In genomic region chr12:110977345-110977733, GRCm38 (mm10) we compare ENCODE assay signal across 12 mouse cellular contexts. TPM values are rescaled to one million over a fixed set of nuclear protein-coding genes. Genes with fewer than 3 reads are reported as not detected.
A peak's percentile ranks its signal among the peaks of the same experiment; 100 is the strongest.
DNase-seq lines count a peak whose midpoint lies in the region; ATAC-seq and TF ChIP-seq lines count a peak whose summit lies in the region.
"Had no signal": no experiment of that assay in that cellular context is flagged by ENCODE, and none has a peak within 500 bp of the region (broad histone marks: within the 10 kb centered on the region; RNA-seq: fewer than 3 reads in every experiment).

No protein-coding gene starts in this region.

- WGBS in lung, postnatal 0 days: 98% methylated on average over 18 of the region's 18 CpGs
- 93% methylated on average over 9 of the region's 18 CpGs for WGBS in embryonic facial prominence, embryonic 14.5 days
- WGBS in liver, postnatal 0 days (ENCODE audit: insufficient replicate concordance): 93% methylated on average over 18 of the region's 18 CpGs

- no peak overlapping the region for H3K27ac ChIP-seq in lung, postnatal 0 days (ENCODE audit: low read length)
- no peak overlapping the region for H3K27ac ChIP-seq in embryonic facial prominence, embryonic 14.5 days (replicated peaks; ENCODE audit: low read depth, low read length)
- H3K27ac ChIP-seq in liver, postnatal 0 days (ENCODE audit: low read depth): no peak overlapping the region
- H3K27ac ChIP-seq: neural tube, embryonic 13.5 days had no signal

- peak overlapping the region; percentile 87; the same call in 1 of the 2 replicates for H3K4me2 ChIP-seq in lung, postnatal 0 days (replicated peaks; ENCODE audit: low read depth, low read length)
- no peak overlapping the region for H3K4me2 ChIP-seq in embryonic facial prominence, embryonic 14.5 days (ENCODE audit: low read depth, low read length)
- H3K4me2 ChIP-seq in liver, postnatal 0 days (ENCODE audit: low read depth, low read length): peak overlapping the region; percentile 99

- peaks cover 5% of the 10 kb centered on the region; the same call in 1 of the 2 replicates for H3K4me1 ChIP-seq in lung, postnatal 0 days (ENCODE audit: insufficient read depth, low read depth, low read length)
- peaks cover 6% of the 10 kb centered on the region for H3K4me1 ChIP-seq in embryonic facial prominence, embryonic 14.5 days (ENCODE audit: control insufficient read depth, insufficient read depth, low read length)
- H3K4me1 ChIP-seq in liver, postnatal 0 days (ENCODE audit: insufficient read depth): peaks cover 56% of the 10 kb centered on the region

- TF ChIP-seq EP300 in lung, postnatal 0 days (IDR thresholded peaks at IDR 0.05): no peak
- no peak for TF ChIP-seq EP300 in liver, postnatal 0 days (IDR thresholded peaks at IDR 0.05; ENCODE audit: low read depth)

- H3K9ac ChIP-seq in lung, postnatal 0 days (replicated peaks; ENCODE audit: low read depth): no peak overlapping the region
- H3K9ac ChIP-seq in embryonic facial prominence, embryonic 14.5 days (ENCODE audit: low read depth, low read length): no peak overlapping the region
- peak overlapping the region; percentile 96; the same call in 1 of the 2 replicates for H3K9ac ChIP-seq in liver, postnatal 0 days (replicated peaks)

- H3K36me3 ChIP-seq in lung, postnatal 0 days (ENCODE audit: insufficient read depth, low read length): 0 out of 2 replicates have a peak, but pooled peaks cover 6% of the 10 kb centered on the region
- peaks cover 36% of the 10 kb centered on the region for H3K36me3 ChIP-seq in embryonic facial prominence, embryonic 14.5 days (ENCODE audit: control insufficient read depth, insufficient read depth, low read length)
- peaks cover 37% of the 10 kb centered on the region for H3K36me3 ChIP-seq in liver, postnatal 0 days (replicated peaks; ENCODE audit: insufficient read depth, low read length)

- no peak for TF ChIP-seq CTCF in lung, postnatal 0 days (IDR thresholded peaks at IDR 0.05)
- no peak for TF ChIP-seq CTCF in liver, postnatal 0 days (IDR thresholded peaks at IDR 0.05; ENCODE audit: low read depth)

- no peaks in the 10 kb centered on the region for H3K27me3 ChIP-seq in lung, postnatal 0 days (replicated peaks; ENCODE audit: insufficient read depth, low read length)
- no peaks in the 10 kb centered on the region for H3K27me3 ChIP-seq in embryonic facial prominence, embryonic 14.5 days (replicated peaks; ENCODE audit: control insufficient read depth, insufficient read depth, low read length)
- no peaks in the 10 kb centered on the region for H3K27me3 ChIP-seq in liver, postnatal 0 days (ENCODE audit: insufficient read depth, low read length)
- H3K27me3 ChIP-seq: neural tube, embryonic 13.5 days had no signal

- no peaks in the 10 kb centered on the region for H3K9me3 ChIP-seq in lung, postnatal 0 days (ENCODE audit: low read length)
- no peaks in the 10 kb centered on the region for H3K9me3 ChIP-seq in embryonic facial prominence, embryonic 14.5 days (ENCODE audit: control insufficient read depth, low read length)
- H3K9me3 ChIP-seq in liver, postnatal 0 days (ENCODE audit: low read length): no peaks in the 10 kb centered on the region
- H3K9me3 ChIP-seq: neural tube, embryonic 13.5 days had no signal

- DNase-seq in heart, adult 11 months: peak; percentile 91
- no peak for DNase-seq in heart, postnatal 4 days
- no peak for DNase-seq in lung, postnatal 0 days (ENCODE audit: low spot score)
- no peak for DNase-seq in lung, postnatal 4 days
- DNase-seq in embryonic facial prominence, embryonic 14.5 days (ENCODE audit: low spot score): no peak
- no peak for DNase-seq in liver, postnatal 0 days
- no peak for DNase-seq in spleen, postnatal 10 days (ENCODE audit: low spot score in 2 of 2)
- no peak for DNase-seq in gastrocnemius, postnatal 10 days
- DNase-seq: adrenal gland, postnatal 10 days; kidney, postnatal 14 days; lung, adult 18-20 months had no signal

- no peak overlapping the region for H3K4me3 ChIP-seq in lung, postnatal 0 days (ENCODE audit: low read depth, low read length)
- H3K4me3 ChIP-seq in embryonic facial prominence, embryonic 14.5 days (ENCODE audit: low read depth, low read length): peak overlapping the region; percentile 91; the same call in 1 of the 2 replicates
- peak overlapping the region; percentile 96 for H3K4me3 ChIP-seq in liver, postnatal 0 days (ENCODE audit: low read depth, low read length)

- ATAC-seq in lung, postnatal 0 days: no peak
- no peak for ATAC-seq in embryonic facial prominence, embryonic 14.5 days (ENCODE audit: low read depth)
- no peak for ATAC-seq in liver, postnatal 0 days

RNA-seq across cellular contexts. Expression of gene Ankrd9, which starts 1.5 kb away (rescaled TPM):
- total RNA-seq in heart, postnatal 4 days (2021): 10 to 100 TPM; 22.4 to 28.0 TPM
- 9.1 and 12.4 TPM in 2 replicates for polyA plus RNA-seq in lung, postnatal 0 days (2015; fragmentation: Nextera tagmentation; extraction: Ambion mirVana)
- 11.1 and 13.2 TPM in 2 replicates for polyA plus RNA-seq in embryonic facial prominence, embryonic 14.5 days (2014; fragmentation: Nextera tagmentation; extraction: Ambion mirVana)
- polyA plus RNA-seq in liver, postnatal 0 days (2015; fragmentation: Nextera tagmentation; extraction: Ambion mirVana): 15.9 and 16.5 TPM in 2 replicates
- 100 to 1,000 TPM in 1 of 2 experiments, 10 to 100 TPM in 1; 20.3 to 102 TPM for total RNA-seq in gastrocnemius, postnatal 10 days (2021)
